9 mouse cellular contexts compared by ENCODE assay signal in genomic region chr14:37238632-37239032, GRCm38 (mm10).
DNase-seq lines count a peak whose midpoint lies in the region; ATAC-seq lines count a peak whose summit lies in the region.
"Had no signal": no experiment of that assay in that cellular context is flagged by ENCODE, and none has a peak within 500 bp of the region (broad histone marks: within the 10 kb centered on the region; RNA-seq: fewer than 3 reads in every experiment).

No protein-coding gene starts in this region.

- no peak overlapping the region for H3K4me3 ChIP-seq in hindbrain, embryonic 16.5 days (ENCODE audit: low read length)
- H3K4me3 ChIP-seq: megakaryocyte, embryonic 14.5 days had no signal

- no peak overlapping the region for H3K9ac ChIP-seq in hindbrain, embryonic 16.5 days (ENCODE audit: low read depth, low read length)

- H3K36me3 ChIP-seq in hindbrain, embryonic 16.5 days (ENCODE audit: control insufficient read depth, insufficient read depth, low read length): no peaks in the 10 kb centered on the region

- no peaks in the 10 kb centered on the region for H3K9me3 ChIP-seq in hindbrain, embryonic 16.5 days (ENCODE audit: control insufficient read depth, low read length)
- H3K9me3 ChIP-seq: megakaryocyte, embryonic 14.5 days had no signal

- ATAC-seq in hindbrain, embryonic 16.5 days: peak; percentile 98

- H3K4me2 ChIP-seq in hindbrain, embryonic 16.5 days (ENCODE audit: low read length): no peak overlapping the region

- H3K27me3 ChIP-seq in hindbrain, embryonic 16.5 days (replicated peaks; ENCODE audit: control insufficient read depth, insufficient read depth, low read length): no peaks in the 10 kb centered on the region
- H3K27me3 ChIP-seq: megakaryocyte, embryonic 14.5 days had no signal

- peak; percentile 34 to 84 for DNase-seq in adrenal gland, adult (ENCODE audit: inconsistent age in 2 of 2, low spot score in 1 of 2)
- peak; percentile 96 to 98 for DNase-seq in cerebellum, postnatal 14 days
- peak; percentile 55 to 66 for DNase-seq in frontal cortex, postnatal 36 days (ENCODE audit: low spot score in 2 of 2)
- DNase-seq in layer of hippocampus, postnatal 36 days: peak; percentile 62 to 64
- DNase-seq in lung, postnatal 4 days: peak; percentile 59 to 71
- peak; percentile 57 for DNase-seq in right cerebral cortex, postnatal 25 days
- no peak for DNase-seq in T-cell, adult 2 months (ENCODE audit: low spot score)

- no peak overlapping the region for H3K27ac ChIP-seq in hindbrain, embryonic 16.5 days (ENCODE audit: low read depth, low read length)

- peaks cover 3% of the 10 kb centered on the region; the same call in 1 of the 2 replicates for H3K4me1 ChIP-seq in hindbrain, embryonic 16.5 days (ENCODE audit: control insufficient read depth, insufficient read depth, low read depth, low read length)
- H3K4me1 ChIP-seq: megakaryocyte, embryonic 14.5 days had no signal

- 31% methylated on average over 4 of the region's 4 CpGs for WGBS in hindbrain, embryonic 16.5 days
